Mouse (Mus musculus) forebrain, embryonic 15.5 days (tissue): ENCODE measurements around the gene Atp5e. TPM values are rescaled to one million over a fixed set of nuclear protein-coding genes. Genes with fewer than 3 reads are reported as not detected.

Source experiments
- ATAC-seq: fragments of 200-750 bp; cut with Nextera tagmentation; replicated peaks from 2 replicates; pipeline ENCODE4 v1.8.0; 2017; ENCODE audit warnings: mild to moderate bottlenecking, moderate TSS enrichment, moderate library complexity
- H3K27ac ChIP-seq: fragments of 300-500 bp; sonication (generic); replicated peaks from 2 replicates; pipeline ENCODE4 v1.5.1; 2015; ENCODE audit warnings: mild to moderate bottlenecking, inconsistent platforms
- H3K27me3 ChIP-seq: fragments of 300-500 bp; sonication (generic); 2 replicates; pipeline ENCODE4 v1.6.1; 2015; ENCODE audit warnings: inconsistent platforms
- H3K36me3 ChIP-seq: fragments of 300-500 bp; sonication (generic); 2 replicates; pipeline ENCODE4 v1.6.1; 2015; ENCODE audit warnings: mild to moderate bottlenecking, inconsistent platforms
- H3K4me1 ChIP-seq: fragments of 300-500 bp; sonication (generic); 2 replicates; pipeline ENCODE4 v1.6.1; 2015; ENCODE audit warnings: inconsistent platforms
- H3K4me2 ChIP-seq: fragments of 300-500 bp; sonication (generic); replicated peaks from 2 replicates; pipeline ENCODE4 v1.6.1; 2015; ENCODE audit warnings: mild to moderate bottlenecking, inconsistent platforms
- H3K4me3 ChIP-seq: fragments of 300-500 bp; sonication (generic); 2 replicates; pipeline ENCODE4 v1.5.1; 2015; ENCODE audit warnings: mild to moderate bottlenecking, inconsistent platforms
- H3K9ac ChIP-seq: fragments of 300-500 bp; sonication (generic); replicated peaks from 2 replicates; pipeline ENCODE4 v1.6.1; 2015; ENCODE audit warnings: mild to moderate bottlenecking, inconsistent platforms
- H3K9me3 ChIP-seq: fragments of 300-500 bp; sonication (generic); 2 replicates; pipeline ENCODE4 v1.6.1; 2016; ENCODE audit warnings: inconsistent platforms
- WGBS: fragments of 180-500 bp; shearing (Covaris S2); methylation state at CpG from one replicate; pipeline ENCODE4 v1.1.7; 2015; ENCODE audit warnings: mixed read lengths; 5-methylcytosine and 5-hydroxymethylcytosine counted together
- polyA plus RNA-seq: library from polyadenylated mRNA; unstranded; fragments of >200 nt; fragmentation: Nextera tagmentation; extraction: Ambion mirVana; gene quantifications from 2 replicates; pipeline ENCODE4 v1.2.1, GENCODE M21; 2015

Atp5e gene
- polyA plus RNA-seq, 1 experiment from 2014 or later, result 668 TPM

GRCm38 (mm10) chr2:174473550-174473927 is 9.6 kb upstream of the Atp5e start:
- no peak overlapping the region for H3K27ac ChIP-seq
- H3K27me3 ChIP-seq, result no peaks in the 10 kb centered on the region
- peak; percentile 3 for ATAC-seq
- H3K4me2 ChIP-seq, result peak overlapping the region; percentile 81
- peak overlapping the region; percentile 71 for H3K4me3 ChIP-seq
- H3K9ac ChIP-seq, result no peak overlapping the region; the same call in 1 of the 2 replicates
- no peaks in the 10 kb centered on the region for H3K9me3 ChIP-seq
- 82% methylated on average over 5 of the region's 5 CpGs for WGBS
- H3K4me1 ChIP-seq, result peaks cover 12% of the 10 kb centered on the region
- H3K36me3 ChIP-seq, result no peaks in the 10 kb centered on the region

- ATAC-seq, result peak; percentile 98
These were observed 9.1 kb upstream of the Atp5e start, which contains the start of gene Prelid3b for GRCm38 (mm10) chr2:174472818-174473549. Prelid3b (minus strand) TSS chr2:174473081.

DNA sequence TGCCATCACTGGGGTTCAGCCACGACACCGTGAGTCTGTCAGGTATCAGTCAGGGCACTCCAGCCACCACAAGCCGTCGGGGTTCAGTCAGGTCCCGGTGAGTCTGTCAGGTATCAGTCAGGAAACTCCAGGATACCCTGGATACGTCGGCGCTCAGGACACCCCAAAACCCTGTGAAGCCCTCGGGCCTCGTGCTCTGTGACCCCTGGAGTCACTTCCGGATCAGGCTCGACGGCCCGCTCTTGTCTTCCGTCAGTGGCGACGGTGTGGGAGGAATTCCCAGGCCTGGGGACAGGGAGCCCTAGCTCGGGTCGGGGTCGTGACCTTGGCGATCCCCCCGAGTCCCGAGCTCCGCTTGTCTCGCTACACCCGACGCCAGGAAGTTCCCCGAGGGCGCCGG is 8.5 kb upstream of the Atp5e start:
- Histone ChIP-seq H3K9me3 (no peaks in the 10 kb centered on the region), H3K4me2 (peak overlapping the region; percentile 81), H3K4me1 (peaks cover 12% of the 10 kb centered on the region), H3K27me3 (no peaks in the 10 kb centered on the region), H3K36me3 (0 out of 2 replicates have a peak, but pooled peaks cover 4% of the 10 kb centered on the region), H3K9ac (peak overlapping the region; percentile 75), H3K27ac (no peak overlapping the region), H3K4me3 (peak overlapping the region; percentile 71)
- 8% methylated on average over 30 of the region's 30 CpGs for WGBS
- ATAC-seq, result peak; percentile 47

More at GRCm38 (mm10) chr2:174472818-174473549, 9.1 kb upstream of the Atp5e start, which contains the start of gene Prelid3b:
- Histone ChIP-seq H3K9me3 (no peaks in the 10 kb centered on the region), H3K27ac (no peak within 1 kb of the TSS), H3K4me2 (peak within 1 kb of the TSS; percentile 81), H3K9ac (peak within 1 kb of the TSS; percentile 75), H3K27me3 (no peaks in the 10 kb centered on the region), H3K36me3 (0 out of 2 replicates have a peak, but pooled peaks cover 4% of the 10 kb centered on the region), H3K4me3 (peak within 1 kb of the TSS; percentile 71), H3K4me1 (peaks cover 12% of the 10 kb centered on the region)
- 1% methylated on average over 53 of the region's 53 CpGs for WGBS

DNA sequence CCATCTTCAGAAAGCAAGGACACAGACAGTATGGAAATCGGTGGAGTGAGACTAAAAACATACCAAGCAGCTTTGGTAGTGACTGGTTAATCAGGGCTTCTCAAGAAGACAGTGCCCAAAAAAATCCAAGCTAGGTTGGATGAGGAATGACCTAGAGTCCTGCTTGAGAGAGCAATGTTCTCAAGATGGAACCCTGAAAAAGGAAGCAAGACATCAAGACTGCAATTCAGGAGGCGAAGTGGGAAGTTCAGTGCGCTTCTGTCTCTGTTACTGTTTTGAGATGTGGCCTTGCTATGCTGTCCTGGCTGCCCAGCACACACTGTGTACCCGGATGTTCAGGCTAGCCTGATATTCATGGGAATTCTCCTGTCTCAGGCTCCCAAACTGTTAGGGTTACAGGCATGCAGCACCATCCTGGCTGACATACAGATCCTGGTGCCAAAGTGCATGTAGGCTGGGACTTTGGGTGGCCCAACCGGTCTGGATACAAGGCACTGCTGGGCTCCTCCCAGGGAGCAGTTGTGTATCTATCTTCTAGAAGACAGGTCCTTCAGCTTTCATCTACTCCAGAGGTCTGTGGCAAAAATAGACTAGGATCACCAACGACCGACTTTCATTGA is 7.0 kb upstream of the Atp5e start:
- Histone ChIP-seq H3K27ac (no peak overlapping the region), H3K9me3 (no peaks in the 10 kb centered on the region), H3K9ac (no peak overlapping the region), H3K36me3 (peaks cover 10% of the 10 kb centered on the region), H3K4me1 (peaks cover 12% of the 10 kb centered on the region), H3K4me2 (no peak overlapping the region), H3K27me3 (no peaks in the 10 kb centered on the region), H3K4me3 (no peak overlapping the region)
- no peak for ATAC-seq
- 94% methylated on average over 7 of the region's 7 CpGs for WGBS

DNA sequence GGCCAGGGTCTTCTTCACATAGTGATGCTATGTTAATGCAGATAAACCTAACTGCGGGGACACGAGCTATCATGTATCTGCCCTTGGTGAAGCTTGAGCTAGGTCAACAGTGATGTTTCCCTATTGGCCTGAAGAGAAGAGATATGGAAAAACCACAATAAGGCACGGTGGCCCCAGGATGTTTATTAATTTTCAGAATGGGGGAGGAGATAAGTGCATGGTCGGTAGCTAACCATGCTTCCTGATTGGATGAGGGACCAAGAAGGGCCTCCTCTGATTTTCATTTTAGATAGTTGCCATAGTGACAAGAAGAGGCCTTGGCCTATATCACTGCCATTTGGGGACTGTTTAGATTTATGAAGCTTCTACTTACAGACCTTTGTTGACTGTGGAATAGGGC is 6.4 kb upstream of the Atp5e start:
- H3K9ac ChIP-seq, result no peak overlapping the region
- ATAC-seq, result no peak
- no peaks in the 10 kb centered on the region for H3K9me3 ChIP-seq
- H3K4me1 ChIP-seq, result peaks cover 12% of the 10 kb centered on the region
- peaks cover 14% of the 10 kb centered on the region for H3K36me3 ChIP-seq
- 90% methylated on average over 4 of the region's 4 CpGs for WGBS
- no peak overlapping the region for H3K27ac ChIP-seq
- H3K27me3 ChIP-seq, result no peaks in the 10 kb centered on the region
- H3K4me2 ChIP-seq, result no peak overlapping the region
- H3K4me3 ChIP-seq, result no peak overlapping the region

DNA sequence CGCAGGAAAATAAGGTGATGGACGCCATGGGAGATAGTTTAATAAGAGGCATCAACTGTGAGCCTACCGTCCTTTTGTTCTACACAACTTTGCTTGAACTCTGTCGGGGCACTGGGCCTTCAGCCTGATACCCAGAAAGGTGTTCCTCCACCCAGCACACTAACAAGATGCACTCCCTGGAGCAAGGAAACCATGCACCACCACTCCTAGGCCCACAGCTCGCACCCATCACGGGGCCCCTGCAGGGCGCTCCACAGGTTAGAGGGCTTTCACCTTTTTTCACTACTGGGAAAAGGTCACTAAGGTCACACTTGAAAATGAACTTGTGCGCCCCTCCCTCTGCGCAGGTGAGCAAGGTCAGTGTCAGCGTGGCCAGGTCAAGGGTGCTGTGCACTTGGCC is 535 bp downstream of the Atp5e start:
- Histone ChIP-seq H3K27me3 (no peaks in the 10 kb centered on the region), H3K9me3 (no peaks in the 10 kb centered on the region), H3K4me3 (peak overlapping the region; percentile 93), H3K36me3 (peaks cover 39% of the 10 kb centered on the region), H3K4me1 (peaks cover 11% of the 10 kb centered on the region), H3K27ac (no peak overlapping the region), H3K9ac (peak overlapping the region; percentile 87), H3K4me2 (peak overlapping the region; percentile 89)
- peak; percentile 46 for ATAC-seq
- 38% methylated on average over 10 of the region's 10 CpGs for WGBS

DNA sequence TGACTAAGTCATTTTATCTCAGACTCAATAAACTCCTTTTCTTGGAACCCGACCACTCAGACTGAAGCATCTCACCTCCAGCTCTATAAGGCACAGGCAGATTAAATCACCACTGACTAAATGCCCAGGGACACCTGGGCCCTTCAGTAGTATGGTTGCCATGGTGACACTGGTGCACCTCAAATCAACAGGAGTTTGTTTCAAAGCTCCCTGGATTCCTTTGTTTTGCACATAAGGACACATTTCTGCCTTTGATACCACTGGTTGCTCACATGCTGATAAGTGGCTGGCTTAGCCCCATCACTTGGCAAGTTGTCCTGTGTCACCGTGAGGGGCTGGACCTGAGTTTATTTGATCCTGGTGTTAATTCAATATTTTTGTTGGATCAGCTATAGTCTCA is 4.5 kb downstream of the Atp5e start:
- ATAC-seq, result no peak
- 47% methylated on average over 2 of the region's 2 CpGs for WGBS
- Histone ChIP-seq H3K36me3 (peaks cover 25% of the 10 kb centered on the region), H3K4me1 (peaks cover 11% of the 10 kb centered on the region), H3K4me3 (no peak overlapping the region), H3K9ac (no peak overlapping the region), H3K9me3 (no peaks in the 10 kb centered on the region), H3K27me3 (no peaks in the 10 kb centered on the region), H3K4me2 (no peak overlapping the region), H3K27ac (no peak overlapping the region)

GRCm38 (mm10) chr2:174453681-174454080 is 10.2 kb downstream of the Atp5e start:
- Histone ChIP-seq H3K4me2 (no peak overlapping the region), H3K27me3 (no peaks in the 10 kb centered on the region), H3K27ac (no peak overlapping the region), H3K4me1 (no peaks in the 10 kb centered on the region), H3K4me3 (no peak overlapping the region), H3K9ac (no peak overlapping the region), H3K9me3 (no peaks in the 10 kb centered on the region), H3K36me3 (no peaks in the 10 kb centered on the region)
- no peak for ATAC-seq
- 81% methylated on average over 7 of the region's 7 CpGs for WGBS

DNA sequence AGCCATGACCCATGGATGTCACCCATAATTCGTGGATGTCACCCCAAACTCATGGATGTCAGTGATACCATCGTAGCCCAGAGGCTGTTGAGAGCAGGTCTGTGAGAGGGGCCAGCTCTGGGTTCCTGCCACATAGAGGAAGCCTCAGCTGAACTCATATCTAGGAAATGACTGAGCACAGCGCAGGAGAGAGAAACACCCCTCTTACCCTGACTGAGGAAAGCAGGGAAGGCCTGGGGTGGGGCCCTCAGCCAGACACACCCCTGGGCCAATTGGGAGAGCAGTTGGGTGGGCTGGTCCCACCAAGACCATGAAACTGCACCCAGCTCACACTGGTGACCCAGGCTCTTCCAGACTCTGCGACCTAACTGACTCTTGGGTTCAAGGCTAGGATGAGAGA is 13.6 kb downstream of the Atp5e start, which contains the start of gene Tubb1:
TSS of gene Tubb1 (plus strand) at position 343 of the 400 bp plus-strand sequence.
- Histone ChIP-seq H3K4me1 (no peaks in the 10 kb centered on the region), H3K9me3 (no peaks in the 10 kb centered on the region), H3K4me2 (no peak within 1 kb of the TSS), H3K9ac (no peak within 1 kb of the TSS), H3K36me3 (no peaks in the 10 kb centered on the region), H3K4me3 (no peak within 1 kb of the TSS), H3K27me3 (no peaks in the 10 kb centered on the region), H3K27ac (no peak within 1 kb of the TSS)
- 79% methylated on average over 4 of the region's 4 CpGs for WGBS
- ATAC-seq, result no peak

- Histone ChIP-seq H3K27me3 (no peaks in the 10 kb centered on the region), H3K4me3 (no peak overlapping the region), H3K27ac (no peak overlapping the region), H3K9ac (no peak overlapping the region), H3K36me3 (no peaks in the 10 kb centered on the region), H3K9me3 (no peaks in the 10 kb centered on the region), H3K4me1 (no peaks in the 10 kb centered on the region), H3K4me2 (no peak overlapping the region)
- ATAC-seq, result no peak
- 84% methylated on average over 4 of the region's 4 CpGs for WGBS
These were observed 15.5 kb downstream of the Atp5e start for GRCm38 (mm10) chr2:174448405-174448804.

- no peak overlapping the region for H3K9ac ChIP-seq
- whole genome bisulfite sequencing, result 58% methylated on average over 8 of the region's 8 CpGs
- no peak overlapping the region for H3K4me2 ChIP-seq
- ATAC-seq, result no peak
- H3K27ac ChIP-seq, result no peak overlapping the region
- H3K4me3 ChIP-seq, result no peak overlapping the region
- no peaks in the 10 kb centered on the region for H3K27me3 ChIP-seq
- no peaks in the 10 kb centered on the region for H3K36me3 ChIP-seq
- H3K9me3 ChIP-seq, result no peaks in the 10 kb centered on the region
- no peaks in the 10 kb centered on the region for H3K4me1 ChIP-seq
These were observed 17.0 kb downstream of the Atp5e start for GRCm38 (mm10) chr2:174446905-174447304.

DNA sequence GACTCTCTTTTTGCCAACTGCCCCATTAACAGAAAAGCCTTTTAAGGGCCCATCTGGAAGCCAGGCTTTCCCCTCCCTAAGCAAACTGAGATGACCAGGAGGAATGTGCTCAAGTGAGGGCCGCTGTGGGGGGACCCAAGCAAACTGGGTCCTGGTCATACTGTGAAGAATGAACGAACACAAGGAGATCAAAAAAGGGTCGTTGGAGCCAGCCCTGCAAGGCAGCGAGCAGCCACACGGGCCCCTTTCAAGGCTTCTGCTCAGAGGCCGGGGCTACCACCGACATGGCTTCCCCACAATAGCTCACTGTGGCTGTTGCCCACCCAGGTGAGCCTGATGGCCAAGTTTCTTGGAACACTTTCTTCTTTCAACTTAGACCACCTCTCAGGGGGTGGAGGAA is 17.4 kb downstream of the Atp5e start:
- H3K4me1 ChIP-seq, result no peaks in the 10 kb centered on the region
- no peak overlapping the region for H3K27ac ChIP-seq
- no peak overlapping the region for H3K4me3 ChIP-seq
- H3K36me3 ChIP-seq, result no peaks in the 10 kb centered on the region
- 60% methylated on average over 7 of the region's 7 CpGs for WGBS
- no peak overlapping the region for H3K9ac ChIP-seq
- no peaks in the 10 kb centered on the region for H3K9me3 ChIP-seq
- no peak overlapping the region for H3K4me2 ChIP-seq
- no peak for ATAC-seq
- H3K27me3 ChIP-seq, result no peaks in the 10 kb centered on the region
